Mouse (Mus musculus) heart, embryonic 16.5 days (tissue): Measurements from ENCODE around the gene Dyrk2. TPM values are rescaled to one million over a fixed set of nuclear protein-coding genes. Genes with fewer than 3 reads are reported as not detected.
A peak's percentile ranks its signal among the peaks of the same experiment; 100 is the strongest.

Experiments used
- ATAC-seq: fragments of 200-750 bp; cut with Nextera tagmentation; replicated peaks from 2 replicates; pipeline ENCODE4 v1.8.0; 2017; ENCODE audit warnings: moderate number of reproducible peaks; ENCODE audit not compliant: insufficient read depth, low FRiP score; ENCODE audit errors: extremely low read depth
- H3K27ac ChIP-seq: fragments of 300-500 bp; sonication (generic); 2 replicates; pipeline ENCODE4 v1.5.1; 2014; ENCODE audit warnings: mild to moderate bottlenecking, low read length, control low read depth, moderate library complexity
- H3K27me3 ChIP-seq: fragments of 300-500 bp; sonication (generic); 2 replicates; pipeline ENCODE4 v1.6.1; 2014; ENCODE audit warnings: low read length, mixed read lengths; ENCODE audit not compliant: control insufficient read depth, insufficient read depth
- H3K36me3 ChIP-seq: fragments of 300-500 bp; sonication (generic); 2 replicates; pipeline ENCODE4 v1.6.1; 2014; ENCODE audit not compliant: control insufficient read depth, insufficient read depth
- H3K4me1 ChIP-seq: fragments of 300-500 bp; sonication (generic); 2 replicates; pipeline ENCODE4 v1.6.1; 2014; ENCODE audit warnings: low read length, mixed read lengths; ENCODE audit not compliant: control insufficient read depth, insufficient read depth
- H3K4me2 ChIP-seq: fragments of 300-500 bp; sonication (generic); 2 replicates; pipeline ENCODE4 v1.6.1; 2014; ENCODE audit warnings: low read depth, mild to moderate bottlenecking, control low read depth, low read length
- H3K4me3 ChIP-seq: fragments of 300-500 bp; sonication (generic); 2 replicates; pipeline ENCODE4 v1.5.1; 2014; ENCODE audit warnings: mild to moderate bottlenecking, control low read depth, low read length
- H3K9ac ChIP-seq: fragments of 300-500 bp; sonication (generic); 2 replicates; pipeline ENCODE4 v1.6.1; 2014; ENCODE audit warnings: low read length, control low read depth
- H3K9me3 ChIP-seq: fragments of 300-500 bp; sonication (generic); replicated peaks from 2 replicates; pipeline ENCODE4 v1.6.1; 2016; ENCODE audit warnings: low read length; ENCODE audit not compliant: control insufficient read depth
- whole genome bisulfite sequencing: fragments of 180-500 bp; shearing (Covaris S2); extraction: QIAGEN DNeasy Blood & Tissue Kit; methylation state at CpG from one replicate; pipeline ENCODE4 v1.1.7; 2014; 5-methylcytosine and 5-hydroxymethylcytosine counted together
- polyA plus RNA-seq: library from polyadenylated mRNA; unstranded; fragments of >200 nt; fragmentation: Nextera tagmentation; extraction: Ambion mirVana; gene quantifications from 2 replicates; pipeline ENCODE4 v1.2.1, GENCODE M21; 2015

Gene Dyrk2
- 10.2 and 10.7 TPM in 2 replicates for polyA plus RNA-seq

DNA sequence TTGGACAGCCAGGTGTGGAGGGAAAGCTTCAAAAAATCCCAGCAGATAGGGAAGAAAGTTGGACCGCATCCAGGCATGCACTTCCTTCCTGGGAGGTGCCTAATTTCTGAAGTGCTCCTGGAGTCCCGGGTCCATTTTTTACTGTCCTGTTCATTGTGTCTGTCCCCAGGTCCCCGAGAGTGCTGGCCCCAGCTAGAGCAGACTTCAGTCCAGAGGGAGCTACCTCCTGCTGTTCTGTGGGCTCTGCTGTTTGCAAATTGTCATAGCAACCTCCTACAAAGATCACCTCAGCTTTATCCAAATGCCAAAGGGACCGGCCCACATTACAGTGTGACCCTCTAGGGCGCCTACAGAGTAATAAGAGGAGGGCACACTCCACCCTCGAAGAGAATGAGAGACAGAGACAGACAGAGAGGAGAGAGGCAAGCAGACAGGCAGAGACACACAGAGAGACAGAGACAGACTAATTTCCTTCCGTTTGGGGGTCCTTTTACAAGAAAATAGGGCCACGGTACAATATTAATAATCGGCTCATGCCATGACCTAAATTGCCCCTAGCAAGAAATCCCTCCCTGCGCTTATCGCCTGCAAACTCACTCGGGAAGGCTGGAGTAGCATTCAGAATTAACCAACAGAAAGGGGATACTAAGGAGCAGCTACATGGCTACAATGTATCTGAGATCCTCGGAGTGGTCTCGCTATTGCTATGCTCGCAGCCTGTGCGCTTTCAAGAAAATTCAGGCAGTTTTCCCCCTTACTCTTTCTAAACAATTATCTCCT lies at the start of gene Dyrk2:
Gene Dyrk2 (minus strand): TSS at position 9 of the 780 bp plus-strand sequence.
- Histone ChIP-seq H3K27ac (peak within 1 kb of the TSS; percentile 99), H3K27me3 (no peaks in the 10 kb centered on the region), H3K4me2 (peak within 1 kb of the TSS; percentile 100), H3K4me1 (peaks cover 23% of the 10 kb centered on the region), H3K36me3 (0 out of 2 replicates have a peak, but pooled peaks cover 1% of the 10 kb centered on the region), H3K4me3 (peak within 1 kb of the TSS; percentile 98), H3K9ac (peak within 1 kb of the TSS; percentile 87), H3K9me3 (peaks cover 5% of the 10 kb centered on the region; the same call in 1 of the 2 replicates)
- WGBS = 15% methylated on average over 16 of the region's 16 CpGs
- no peak for ATAC-seq

GRCm38 (mm10) chr10:118902625-118903024 lies 32.6 kb upstream of the Dyrk2 start:
- no peak overlapping the region for H3K4me3 ChIP-seq
- H3K27ac ChIP-seq = no peak overlapping the region
- H3K4me1 ChIP-seq = peaks cover 2% of the 10 kb centered on the region; the same call in 1 of the 2 replicates
- H3K4me2 ChIP-seq = no peak overlapping the region
- ATAC-seq = no peak
- WGBS = 73% methylated on average over 10 of the region's 10 CpGs
- H3K9ac ChIP-seq = no peak overlapping the region
- no peaks in the 10 kb centered on the region for H3K27me3 ChIP-seq
- H3K9me3 ChIP-seq = no peaks in the 10 kb centered on the region
- H3K36me3 ChIP-seq = no peaks in the 10 kb centered on the region

DNA sequence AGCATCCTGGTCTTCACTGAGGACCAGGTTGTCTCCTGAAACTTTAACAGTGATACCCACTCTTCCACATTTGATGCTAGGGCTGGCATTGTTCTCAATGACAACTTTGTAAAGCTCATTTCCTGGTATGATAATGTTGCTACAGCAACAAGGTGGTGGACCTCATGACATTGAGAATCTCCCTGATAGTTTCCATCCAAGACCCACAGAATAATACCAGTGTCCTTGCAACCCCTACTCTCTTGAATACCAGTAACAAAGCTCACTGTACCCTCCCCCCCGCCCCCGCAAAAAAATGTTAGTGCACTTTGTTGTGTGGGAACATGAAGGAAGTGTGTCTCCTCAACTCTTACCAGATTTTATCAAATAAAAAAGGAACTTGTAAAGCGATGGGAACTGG lies 23.6 kb upstream of the Dyrk2 start:
- Histone ChIP-seq H3K36me3 (no peaks in the 10 kb centered on the region), H3K4me2 (no peak overlapping the region), H3K4me1 (no peaks in the 10 kb centered on the region), H3K4me3 (no peak overlapping the region), H3K27ac (no peak overlapping the region), H3K27me3 (no peaks in the 10 kb centered on the region), H3K9me3 (no peaks in the 10 kb centered on the region), H3K9ac (no peak overlapping the region)
- no peak for ATAC-seq
- 77% methylated on average over 3 of the region's 3 CpGs for WGBS

- no peak overlapping the region for H3K4me2 ChIP-seq
- no peaks in the 10 kb centered on the region for H3K9me3 ChIP-seq
- ATAC-seq = no peak
- WGBS = 74% methylated on average over 2 of the region's 2 CpGs
- H3K27me3 ChIP-seq = no peaks in the 10 kb centered on the region
- no peak overlapping the region for H3K27ac ChIP-seq
- H3K4me3 ChIP-seq = no peak overlapping the region
- H3K4me1 ChIP-seq = no peaks in the 10 kb centered on the region
- no peaks in the 10 kb centered on the region for H3K36me3 ChIP-seq
- H3K9ac ChIP-seq = no peak overlapping the region
Observed at GRCm38 (mm10) chr10:118884126-118884525, 14.1 kb upstream of the Dyrk2 start.

DNA sequence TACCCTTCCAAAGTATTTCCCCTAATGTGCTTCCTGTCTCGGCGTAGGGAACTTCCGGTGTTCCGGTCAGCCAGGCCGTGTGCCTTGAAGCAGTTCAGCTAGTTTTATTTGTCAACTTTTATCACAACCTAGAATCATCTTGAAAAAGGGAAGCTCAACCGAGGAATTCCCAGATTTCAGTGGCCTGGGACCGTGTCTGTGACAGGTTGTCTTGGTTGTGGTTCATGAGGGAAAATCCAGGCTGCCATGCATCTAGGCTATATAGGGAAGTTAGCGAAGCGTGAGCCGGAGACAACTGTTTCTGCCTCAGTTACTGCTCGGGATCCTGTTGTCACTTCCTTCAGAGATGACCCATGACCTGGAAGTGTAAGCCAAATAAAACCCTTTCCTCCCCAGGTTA lies 13.3 kb upstream of the Dyrk2 start:
- Histone ChIP-seq H3K4me2 (no peak overlapping the region), H3K4me1 (no peaks in the 10 kb centered on the region), H3K9me3 (no peaks in the 10 kb centered on the region), H3K36me3 (no peaks in the 10 kb centered on the region), H3K9ac (no peak overlapping the region), H3K27ac (no peak overlapping the region), H3K4me3 (no peak overlapping the region), H3K27me3 (no peaks in the 10 kb centered on the region)
- no peak for ATAC-seq
- 73% methylated on average over 11 of the region's 11 CpGs for WGBS

DNA sequence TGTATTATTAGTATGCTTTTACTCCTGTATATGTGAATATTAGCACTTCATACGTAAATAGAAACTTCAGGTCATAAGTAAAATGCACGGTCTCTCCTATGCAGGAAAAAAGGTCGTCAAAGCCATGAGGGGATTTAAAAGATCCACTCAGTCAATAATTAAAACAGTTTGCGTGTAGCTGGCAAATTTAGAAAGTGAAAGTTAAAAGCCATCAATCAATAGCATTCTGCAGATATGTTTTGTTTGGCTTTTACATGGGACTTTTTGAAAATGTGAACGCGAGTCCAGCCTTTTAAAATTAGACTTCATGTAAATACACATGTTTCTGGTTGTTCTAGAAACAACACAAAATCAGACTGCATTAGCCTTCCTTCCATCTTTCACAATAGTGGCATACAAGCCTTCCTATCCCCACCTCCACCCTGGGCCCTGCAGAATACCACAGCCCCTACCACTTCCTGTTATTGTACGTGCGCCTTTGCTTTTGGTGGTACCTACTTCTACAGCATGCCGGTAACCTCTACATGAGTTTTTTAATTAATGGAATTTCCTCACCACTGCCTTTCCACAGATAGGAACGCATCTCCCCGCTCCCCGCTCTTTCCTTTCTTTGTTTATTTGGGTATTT lies 12.4 kb upstream of the Dyrk2 start:
- no peak; the same call in 1 of the 2 replicates for ATAC-seq
- Histone ChIP-seq H3K4me3 (no peak overlapping the region), H3K36me3 (no peaks in the 10 kb centered on the region), H3K9ac (no peak overlapping the region), H3K27ac (no peak overlapping the region), H3K27me3 (no peaks in the 10 kb centered on the region), H3K4me1 (no peaks in the 10 kb centered on the region), H3K9me3 (no peaks in the 10 kb centered on the region), H3K4me2 (no peak overlapping the region)
- 69% methylated on average over 12 of the region's 12 CpGs for WGBS

- WGBS = 81% methylated on average over 2 of the region's 2 CpGs
- Histone ChIP-seq H3K9me3 (no peaks in the 10 kb centered on the region), H3K4me2 (no peak overlapping the region), H3K36me3 (no peaks in the 10 kb centered on the region), H3K27me3 (no peaks in the 10 kb centered on the region), H3K9ac (no peak overlapping the region), H3K27ac (no peak overlapping the region), H3K4me1 (no peaks in the 10 kb centered on the region), H3K4me3 (no peak overlapping the region)
- ATAC-seq = no peak
Observed at GRCm38 (mm10) chr10:118880776-118881175, 10.8 kb upstream of the Dyrk2 start.

DNA sequence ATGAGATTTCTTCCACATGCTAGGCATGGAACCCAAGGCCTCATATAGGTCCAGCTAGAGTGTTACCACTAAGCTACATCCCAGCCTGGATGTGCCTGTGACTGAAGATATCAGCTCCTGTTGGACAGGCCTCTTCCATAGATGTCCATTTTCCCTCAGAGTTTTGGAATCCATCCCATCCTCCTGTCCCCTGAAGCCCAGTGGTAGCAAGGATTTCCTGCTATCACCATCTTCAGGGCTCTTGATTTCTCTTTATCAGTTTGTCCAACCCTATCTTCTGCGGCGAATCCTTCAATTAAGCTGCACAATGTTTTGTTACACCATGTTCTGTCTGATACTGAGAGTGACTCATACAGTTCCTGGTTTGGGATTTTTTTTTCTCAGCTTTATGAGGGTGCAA lies 2.2 kb upstream of the Dyrk2 start:
- no peak overlapping the region for H3K4me2 ChIP-seq
- no peaks in the 10 kb centered on the region for H3K27me3 ChIP-seq
- ATAC-seq = no peak
- H3K4me3 ChIP-seq = no peak overlapping the region
- H3K36me3 ChIP-seq = no peaks in the 10 kb centered on the region
- H3K27ac ChIP-seq = no peak overlapping the region
- H3K9ac ChIP-seq = no peak overlapping the region
- H3K9me3 ChIP-seq = peaks cover 5% of the 10 kb centered on the region; the same call in 1 of the 2 replicates
- H3K4me1 ChIP-seq = peaks cover 10% of the 10 kb centered on the region
- 77% methylated on average over 2 of the region's 2 CpGs for WGBS

GRCm38 (mm10) chr10:118869591-118870001 lies 413 bp downstream of the Dyrk2 start:
- H3K36me3 ChIP-seq = peaks cover 9% of the 10 kb centered on the region; the same call in 1 of the 2 replicates
- no peaks in the 10 kb centered on the region for H3K27me3 ChIP-seq
- H3K27ac ChIP-seq = peak overlapping the region; percentile 99
- H3K9ac ChIP-seq = peak overlapping the region; percentile 87
- peaks cover 29% of the 10 kb centered on the region for H3K4me1 ChIP-seq
- H3K9me3 ChIP-seq = peaks cover 5% of the 10 kb centered on the region; the same call in 1 of the 2 replicates
- peak overlapping the region; percentile 100 for H3K4me2 ChIP-seq
- peak; percentile 67 for ATAC-seq
- 0% methylated on average over 16 of the region's 16 CpGs for WGBS
- peak overlapping the region; percentile 98 for H3K4me3 ChIP-seq
